Mouse (Mus musculus) cerebellum, adult 2 months (tissue): ENCODE results near the gene Tmem165.

Experiments
- CTCF ChIP-seq: fragments of 200-500 bp; IDR thresholded peaks from 2 replicates; pipeline ENCODE4 v1.5.1; 2011; ENCODE audit warnings: low read depth, mild to moderate bottlenecking, control low read depth, low read length, moderate library complexity, borderline replicate concordance; ENCODE audit not compliant: insufficient read depth
- POLR2A ChIP-seq: fragments of 200-500 bp; IDR thresholded peaks from 2 replicates; pipeline ENCODE4 v1.6.1; 2011; ENCODE audit warnings: low read length, control low read depth, borderline replicate concordance; ENCODE audit not compliant: insufficient read depth

DNA sequence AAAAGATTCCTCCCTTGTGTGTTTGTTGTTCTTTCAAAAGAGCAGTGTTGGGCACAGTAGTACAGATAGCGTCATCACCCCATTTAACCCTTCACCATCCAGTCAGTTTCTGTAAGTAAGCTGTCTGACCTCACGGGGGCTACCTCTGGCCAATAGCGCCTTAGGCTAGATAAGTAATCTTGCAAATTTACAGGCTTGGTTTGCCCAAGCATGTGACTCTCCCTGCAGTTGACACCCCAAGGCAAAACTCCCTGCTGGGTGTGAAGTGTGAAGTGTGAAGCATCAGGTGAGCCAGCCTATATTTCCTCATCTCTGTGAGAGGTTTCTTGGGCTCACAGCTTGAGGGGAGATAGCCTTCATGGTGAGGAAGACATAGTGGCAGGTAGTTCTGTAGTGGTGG, 23.6 kb upstream of the Tmem165 start:
- no peak for TF ChIP-seq CTCF
- TF ChIP-seq POLR2A = no peak
